In the genomic region with DNA sequence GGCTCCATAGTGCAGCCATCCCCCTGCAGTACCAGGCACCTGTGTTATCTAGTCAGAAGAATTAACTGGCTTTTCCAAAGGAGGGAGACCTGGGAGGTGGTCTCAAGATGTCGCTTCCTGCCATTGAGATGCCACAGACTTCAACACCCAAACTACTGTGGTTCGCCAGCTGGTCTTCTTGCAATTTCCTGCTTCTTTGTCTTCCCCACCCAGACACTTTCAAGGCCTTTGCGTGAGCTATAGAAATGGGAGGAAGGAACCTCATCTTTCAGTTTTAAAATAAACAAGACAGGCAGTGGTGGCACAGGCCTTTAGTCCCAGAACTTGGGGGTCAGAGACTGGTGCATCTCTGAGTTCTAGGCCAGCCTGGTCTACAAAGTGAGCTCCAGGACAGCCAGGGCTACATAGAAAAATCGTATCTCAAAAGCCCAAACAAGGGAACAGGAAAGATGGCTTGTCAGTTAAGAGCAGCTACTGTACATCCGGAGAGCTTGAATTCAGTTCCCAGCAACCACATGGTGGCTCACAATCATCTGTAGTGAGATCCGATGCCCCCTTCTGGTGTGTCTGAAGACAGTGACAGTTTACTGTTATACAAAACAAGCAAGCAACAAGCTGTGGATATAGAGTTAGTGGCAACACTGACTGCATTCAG, we compare ENCODE assay signal across 9 mouse cellular contexts. TPM values are rescaled to one million over a fixed set of nuclear protein-coding genes. Genes with fewer than 3 reads are reported as not detected.
DNase-seq lines count a peak whose midpoint lies in the region; ATAC-seq and TF ChIP-seq lines count a peak whose summit lies in the region.
"Had no signal": no experiment of that assay in that cellular context is flagged by ENCODE, and none has a peak within 500 bp of the region (broad histone marks: within the 10 kb centered on the region; RNA-seq: fewer than 3 reads in every experiment).

No protein-coding gene starts in this region.

- WGBS in lung, embryonic 14.5 days, result 74% methylated on average over 6 of the region's 6 CpGs
- 87% methylated on average over 6 of the region's 6 CpGs for WGBS in embryonic facial prominence, embryonic 13.5 days
- 55% methylated on average over 6 of the region's 6 CpGs for WGBS in liver, postnatal 0 days (ENCODE audit: insufficient replicate concordance)

- no peak overlapping the region for H3K4me2 ChIP-seq in lung, embryonic 14.5 days
- H3K4me2 ChIP-seq in embryonic facial prominence, embryonic 13.5 days, result no peak overlapping the region
- H3K4me2 ChIP-seq in liver, postnatal 0 days (ENCODE audit: low read depth, low read length), result no peak overlapping the region

- peaks cover 10% of the 10 kb centered on the region for H3K4me1 ChIP-seq in lung, embryonic 14.5 days (ENCODE audit: insufficient read depth)
- peaks cover 25% of the 10 kb centered on the region for H3K4me1 ChIP-seq in embryonic facial prominence, embryonic 13.5 days
- H3K4me1 ChIP-seq in liver, postnatal 0 days (ENCODE audit: insufficient read depth), result peaks cover 25% of the 10 kb centered on the region

- peaks cover 44% of the 10 kb centered on the region for H3K36me3 ChIP-seq in lung, embryonic 14.5 days (ENCODE audit: insufficient read depth)
- H3K36me3 ChIP-seq in embryonic facial prominence, embryonic 13.5 days, result peaks cover 54% of the 10 kb centered on the region
- H3K36me3 ChIP-seq in liver, postnatal 0 days (replicated peaks; ENCODE audit: insufficient read depth, low read length), result peaks cover 15% of the 10 kb centered on the region

- no peaks in the 10 kb centered on the region for H3K27me3 ChIP-seq in lung, embryonic 14.5 days (ENCODE audit: insufficient read depth, low read length)
- no peaks in the 10 kb centered on the region for H3K27me3 ChIP-seq in embryonic facial prominence, embryonic 13.5 days
- no peaks in the 10 kb centered on the region for H3K27me3 ChIP-seq in liver, postnatal 0 days (ENCODE audit: insufficient read depth, low read length)

- H3K4me3 ChIP-seq in lung, embryonic 14.5 days (ENCODE audit: low read depth, low read length), result no peak overlapping the region
- no peak overlapping the region for H3K4me3 ChIP-seq in embryonic facial prominence, embryonic 13.5 days
- no peak overlapping the region for H3K4me3 ChIP-seq in liver, postnatal 0 days (ENCODE audit: low read depth, low read length)

- peak overlapping the region; percentile 46; the same call in 1 of the 2 replicates for H3K27ac ChIP-seq in lung, embryonic 14.5 days (ENCODE audit: low read depth)
- peak overlapping the region; percentile 18; the same call in 1 of the 2 replicates for H3K27ac ChIP-seq in embryonic facial prominence, embryonic 13.5 days
- peak overlapping the region; percentile 55 for H3K27ac ChIP-seq in liver, postnatal 0 days (ENCODE audit: low read depth)

- ATAC-seq in lung, embryonic 14.5 days (ENCODE audit: insufficient read depth), result no peak
- no peak for ATAC-seq in embryonic facial prominence, embryonic 13.5 days (ENCODE audit: insufficient number of reproducible peaks, insufficient read depth, low FRiP score, low TSS enrichment, low read depth)
- ATAC-seq in liver, postnatal 0 days, result no peak

- TF ChIP-seq CTCF in lung, embryonic 14.5 days (IDR thresholded peaks at IDR 0.05; ENCODE audit: low read depth), result peak; percentile 27
- no peak; the same call in 1 of the 2 replicates for TF ChIP-seq CTCF in liver, postnatal 0 days (IDR thresholded peaks at IDR 0.05; ENCODE audit: low read depth)

- H3K9ac ChIP-seq in lung, embryonic 14.5 days, result no peak overlapping the region
- no peak overlapping the region for H3K9ac ChIP-seq in embryonic facial prominence, embryonic 13.5 days
- no peak overlapping the region for H3K9ac ChIP-seq in liver, postnatal 0 days (replicated peaks)

- DNase-seq in lung, embryonic 14.5 days, result peak; percentile 11
- no peak for DNase-seq in lung, postnatal 14 days
- no peak for DNase-seq in liver, postnatal 0 days
- DNase-seq in thymus, postnatal 10 days (ENCODE audit: low spot score in 2 of 2), result peak; percentile 72 to 77
- DNase-seq in frontal cortex, postnatal 25 days (ENCODE audit: low spot score in 2 of 2), result no peak
- no peak for DNase-seq in adrenal gland, postnatal 25 days
- DNase-seq: heart, postnatal 4 days had no signal

- TF ChIP-seq EP300 in liver, postnatal 0 days (IDR thresholded peaks at IDR 0.05; ENCODE audit: low read depth), result no peak

- no peaks in the 10 kb centered on the region for H3K9me3 ChIP-seq in lung, embryonic 14.5 days (ENCODE audit: low read depth, low read length)
- no peaks in the 10 kb centered on the region for H3K9me3 ChIP-seq in embryonic facial prominence, embryonic 13.5 days
- H3K9me3 ChIP-seq in liver, postnatal 0 days (ENCODE audit: low read length), result no peaks in the 10 kb centered on the region

RNA-seq across cellular contexts. Expression of gene Mrpl58, which starts 4.8 kb away (rescaled TPM):
- polyA plus RNA-seq in lung, embryonic 14.5 days (2014; fragmentation: Nextera tagmentation; extraction: Ambion mirVana), result 230 and 242 TPM in 2 replicates
- 173 and 181 TPM in 2 replicates for polyA plus RNA-seq in embryonic facial prominence, embryonic 13.5 days (2015; fragmentation: Nextera tagmentation; extraction: Ambion mirVana)
- polyA plus RNA-seq in liver, postnatal 0 days (2015; fragmentation: Nextera tagmentation; extraction: Ambion mirVana), result 88.0 and 91.6 TPM in 2 replicates
- 140 and 153 TPM in 2 replicates for total RNA-seq in adrenal gland, postnatal 25 days (2021)

RNA-seq across cellular contexts. Expression of gene Atp5h, which starts 11.4 kb away (rescaled TPM):
- polyA plus RNA-seq in lung, embryonic 14.5 days (2014; fragmentation: Nextera tagmentation; extraction: Ambion mirVana), result 817 and 850 TPM in 2 replicates
- polyA plus RNA-seq in embryonic facial prominence, embryonic 13.5 days (2015; fragmentation: Nextera tagmentation; extraction: Ambion mirVana), result 880 and 943 TPM in 2 replicates
- 857 and 872 TPM in 2 replicates for polyA plus RNA-seq in liver, postnatal 0 days (2015; fragmentation: Nextera tagmentation; extraction: Ambion mirVana)
- total RNA-seq in adrenal gland, postnatal 25 days (2021), result 518 and 521 TPM in 2 replicates

RNA-seq across cellular contexts. Expression of gene Kctd2, which starts 11.5 kb away (rescaled TPM):
- 21.6 and 22.2 TPM in 2 replicates for polyA plus RNA-seq in lung, embryonic 14.5 days (2014; fragmentation: Nextera tagmentation; extraction: Ambion mirVana)
- polyA plus RNA-seq in embryonic facial prominence, embryonic 13.5 days (2015; fragmentation: Nextera tagmentation; extraction: Ambion mirVana), result 9.6 and 17.5 TPM in 2 replicates
- 5.4 and 6.3 TPM in 2 replicates for polyA plus RNA-seq in liver, postnatal 0 days (2015; fragmentation: Nextera tagmentation; extraction: Ambion mirVana)
- 59.9 and 72.4 TPM in 2 replicates for total RNA-seq in adrenal gland, postnatal 25 days (2021)

RNA-seq across cellular contexts. Expression of gene Cdr2l, which starts 26.7 kb away (rescaled TPM):
- polyA plus RNA-seq in lung, embryonic 14.5 days (2014; fragmentation: Nextera tagmentation; extraction: Ambion mirVana), result 17.7 and 19.8 TPM in 2 replicates
- polyA plus RNA-seq in embryonic facial prominence, embryonic 13.5 days (2015; fragmentation: Nextera tagmentation; extraction: Ambion mirVana), result 12.3 and 14.1 TPM in 2 replicates
- 1.3 and 1.5 TPM in 2 replicates for polyA plus RNA-seq in liver, postnatal 0 days (2015; fragmentation: Nextera tagmentation; extraction: Ambion mirVana)
- total RNA-seq in adrenal gland, postnatal 25 days (2021), result 59.1 and 82.5 TPM in 2 replicates

RNA-seq across cellular contexts. Expression of gene Trim80, which starts 32.0 kb away (rescaled TPM):
- polyA plus RNA-seq in lung, embryonic 14.5 days (2014; fragmentation: Nextera tagmentation; extraction: Ambion mirVana), result not detected in 2 replicates
- 0.14 TPM in 1 of 2 replicates, not detected in the other for polyA plus RNA-seq in embryonic facial prominence, embryonic 13.5 days (2015; fragmentation: Nextera tagmentation; extraction: Ambion mirVana)
- polyA plus RNA-seq in liver, postnatal 0 days (2015; fragmentation: Nextera tagmentation; extraction: Ambion mirVana), result 2.1 and 2.8 TPM in 2 replicates
- total RNA-seq in adrenal gland, postnatal 25 days (2021), result 0.21 TPM in 1 of 2 replicates, not detected in the other
- total RNA-seq: common myeloid progenitor, adult 5-6 weeks; heart, postnatal 4 days had no signal

Comparison
In these comparisons a context has a peak if more than half of its experiments do, and no peak if none do; other contexts are left out.
1. DNase-seq: peak in lung, embryonic 14.5 days (single experiment) and thymus, postnatal 10 days (2 of 2); none in lung, postnatal 14 days (single experiment), liver, postnatal 0 days (single experiment), frontal cortex, postnatal 25 days (0 of 2) and adrenal gland, postnatal 25 days (single experiment).
2. Peak in every context shown above with its lines, with median percentiles within 50 percentile points of each other: H3K27ac ChIP-seq.